Mouse (Mus musculus) liver, postnatal 0 days (tissue): ENCODE measurements around the gene Fndc7. TPM values are rescaled to one million over a fixed set of nuclear protein-coding genes. Genes with fewer than 3 reads are reported as not detected.

Experiments used
- ATAC-seq: fragments of 200-750 bp; cut with Nextera tagmentation; 2 replicates; pipeline ENCODE4 v1.8.0; 2017; ENCODE audit warnings: mild to moderate bottlenecking, moderate library complexity
- DNase-seq: peaks from one replicate; pipeline ENCODE4 v3.0.0-alpha.2; 2016
- H3K27ac ChIP-seq: fragments of 300-500 bp; sonication (generic); 2 replicates; pipeline ENCODE4 v1.5.1; 2014; ENCODE audit warnings: antibody characterized with exemption, moderate library complexity, mild to moderate bottlenecking, low read depth
- H3K27me3 ChIP-seq: fragments of 300-500 bp; sonication (generic); 2 replicates; pipeline ENCODE4 v1.6.1; 2014; ENCODE audit warnings: low read length, control low read depth, mixed read lengths; ENCODE audit not compliant: insufficient read depth
- H3K36me3 ChIP-seq: fragments of 300-500 bp; sonication (generic); replicated peaks from 2 replicates; pipeline ENCODE4 v1.6.1; 2014; ENCODE audit warnings: mild to moderate bottlenecking, control low read depth, low read length, moderate library complexity, mixed read lengths; ENCODE audit not compliant: insufficient read depth
- H3K4me1 ChIP-seq: fragments of 300-500 bp; sonication (generic); 2 replicates; pipeline ENCODE4 v1.6.1; 2014; ENCODE audit warnings: antibody characterized with exemption, mild to moderate bottlenecking, control low read depth; ENCODE audit not compliant: insufficient read depth
- H3K4me2 ChIP-seq: fragments of 300-500 bp; sonication (generic); 2 replicates; pipeline ENCODE4 v1.6.1; 2014; ENCODE audit warnings: low read depth, mild to moderate bottlenecking, low read length, moderate library complexity, mixed read lengths
- H3K4me3 ChIP-seq: fragments of 300-500 bp; sonication (generic); 2 replicates; pipeline ENCODE4 v1.5.1; 2014; ENCODE audit warnings: low read depth, low read length
- H3K9ac ChIP-seq: fragments of 300-500 bp; sonication (generic); replicated peaks from 2 replicates; pipeline ENCODE4 v1.6.1; 2014; ENCODE audit warnings: mild to moderate bottlenecking, moderate library complexity
- H3K9me3 ChIP-seq: fragments of 300-500 bp; sonication (generic); 2 replicates; pipeline ENCODE4 v1.6.1; 2016; ENCODE audit warnings: mild to moderate bottlenecking, control low read depth, low read length, mixed read lengths
- CTCF ChIP-seq: sonication (generic); IDR thresholded peaks from 2 replicates; pipeline ENCODE4 v1.5.1; 2016; ENCODE audit warnings: antibody characterized with exemption, low read depth
- EP300 ChIP-seq: IDR thresholded peaks from 2 replicates; pipeline ENCODE4 v1.6.1; 2016; ENCODE audit warnings: antibody characterized with exemption, low read depth, mild to moderate bottlenecking
- WGBS: fragments of 180-500 bp; shearing (Covaris S2); extraction: QIAGEN DNeasy Blood & Tissue Kit; methylation state at CpG from one replicate; pipeline ENCODE4 v1.1.7; 2014; ENCODE audit not compliant: insufficient replicate concordance; 5-methylcytosine and 5-hydroxymethylcytosine counted together
- polyA plus RNA-seq: library from polyadenylated mRNA; unstranded; fragments of >200 nt; fragmentation: Nextera tagmentation; extraction: Ambion mirVana; gene quantifications from 2 replicates; pipeline ENCODE4 v1.2.1, GENCODE M21; 2015

Gene Fndc7
- polyA plus RNA-seq, result 0.06 and 0.09 TPM in 2 replicates

DNA sequence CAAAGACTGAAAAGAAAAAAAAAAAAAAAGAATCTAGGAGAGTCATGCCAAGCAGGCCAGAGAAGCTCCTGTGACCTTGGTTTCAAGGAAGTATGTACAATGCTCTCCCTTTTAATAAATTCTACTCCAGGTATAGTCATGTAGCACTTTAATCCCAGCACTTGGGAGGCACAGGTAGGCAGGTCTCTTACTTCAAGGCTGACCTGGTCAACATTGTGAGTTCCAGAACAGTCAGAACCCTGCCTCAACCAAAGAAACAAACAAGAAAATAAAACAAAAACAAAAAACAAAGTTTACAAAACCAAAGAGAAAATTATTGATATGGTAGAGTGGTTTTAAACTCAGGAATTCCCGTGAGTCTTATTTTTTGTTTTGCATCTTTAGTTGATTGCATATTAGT lies at the start of gene Fndc7:
Gene Fndc7 (minus strand): TSS at position 101 of the 400 bp plus-strand sequence.
- H3K9me3 ChIP-seq, result no peaks in the 10 kb centered on the region
- no peak within 1 kb of the TSS for H3K4me3 ChIP-seq
- no peak within 1 kb of the TSS for H3K27ac ChIP-seq
- no peak within 1 kb of the TSS for H3K4me2 ChIP-seq
- peaks cover 9% of the 10 kb centered on the region for H3K4me1 ChIP-seq
- no peaks in the 10 kb centered on the region for H3K27me3 ChIP-seq
- WGBS, result 81% methylated on average over 1 of the region's 1 CpGs
- H3K9ac ChIP-seq, result no peak within 1 kb of the TSS
- ATAC-seq (no peak), DNase-seq (no peak)
- H3K36me3 ChIP-seq, result no peaks in the 10 kb centered on the region
- TF ChIP-seq CTCF (no peak), EP300 (no peak)

GRCm38 (mm10) chr3:108939573-108939972 lies 49.8 kb upstream of the Fndc7 start, which contains the start of gene Henmt1:
Gene Henmt1 (plus strand): TSS chr3:108939873.
- no peaks in the 10 kb centered on the region for H3K9me3 ChIP-seq
- no peak within 1 kb of the TSS for H3K4me3 ChIP-seq
- DNase-seq (no peak), ATAC-seq (no peak)
- H3K27ac ChIP-seq, result no peak within 1 kb of the TSS
- TF ChIP-seq EP300 (no peak), CTCF (no peak)
- H3K4me1 ChIP-seq, result no peaks in the 10 kb centered on the region; the same call in 1 of the 2 replicates
- peak within 1 kb of the TSS; percentile 18; the same call in 1 of the 2 replicates for H3K4me2 ChIP-seq
- H3K9ac ChIP-seq, result no peak within 1 kb of the TSS
- 80% methylated on average over 5 of the region's 5 CpGs for WGBS
- H3K27me3 ChIP-seq, result no peaks in the 10 kb centered on the region
- no peaks in the 10 kb centered on the region for H3K36me3 ChIP-seq

DNA sequence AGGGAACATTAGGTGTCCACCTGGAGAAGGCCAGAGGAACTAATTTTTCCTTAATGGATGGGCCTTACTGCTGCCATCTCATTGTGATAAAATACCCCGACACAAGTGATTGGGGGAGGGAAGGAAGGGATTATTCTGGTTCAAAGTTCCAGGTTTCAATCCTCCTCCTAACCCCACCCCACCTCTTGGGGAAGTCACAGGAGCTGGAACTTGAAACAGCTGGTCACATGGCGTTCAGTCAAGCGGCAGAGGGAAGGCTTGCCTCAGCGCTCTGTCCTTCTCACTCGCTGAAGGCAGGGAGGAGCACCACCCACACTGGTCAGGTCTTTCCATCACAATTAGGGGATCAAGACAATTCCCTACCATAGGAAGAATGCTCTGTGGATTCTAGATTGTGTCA lies 48.9 kb upstream of the Fndc7 start:
- H3K4me3 ChIP-seq, result no peak overlapping the region
- no peaks in the 10 kb centered on the region; the same call in 1 of the 2 replicates for H3K4me1 ChIP-seq
- DNase-seq (no peak), ATAC-seq (no peak)
- H3K36me3 ChIP-seq, result no peaks in the 10 kb centered on the region
- H3K27me3 ChIP-seq, result no peaks in the 10 kb centered on the region
- WGBS, result 91% methylated on average over 5 of the region's 5 CpGs
- no peak overlapping the region for H3K27ac ChIP-seq
- H3K4me2 ChIP-seq, result no peak overlapping the region
- TF ChIP-seq CTCF, result no peak
- no peak for TF ChIP-seq EP300
- no peak overlapping the region for H3K9ac ChIP-seq
- no peaks in the 10 kb centered on the region for H3K9me3 ChIP-seq

DNA sequence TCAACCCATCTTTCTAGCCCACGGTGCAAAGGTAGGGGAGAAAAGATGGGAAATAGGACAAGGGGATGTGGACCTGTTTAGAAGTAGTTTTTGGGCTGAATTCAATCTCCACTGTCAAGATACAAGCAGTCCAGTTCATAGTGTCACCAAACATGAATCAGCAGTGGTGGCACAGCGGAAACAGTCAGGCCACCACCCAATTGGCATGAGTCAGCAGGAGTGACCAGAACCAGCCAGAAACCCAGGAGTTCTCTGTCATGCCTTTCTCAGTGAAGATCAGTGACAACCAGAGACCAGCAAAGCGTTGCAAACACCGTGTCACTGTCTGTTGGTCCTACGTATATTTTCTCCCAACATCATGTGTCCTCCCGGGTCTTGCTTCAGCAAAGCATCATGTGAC lies 43.7 kb upstream of the Fndc7 start:
- Histone ChIP-seq H3K27ac (no peak overlapping the region), H3K27me3 (no peaks in the 10 kb centered on the region), H3K9ac (no peak overlapping the region), H3K9me3 (no peaks in the 10 kb centered on the region), H3K4me2 (no peak overlapping the region), H3K36me3 (no peaks in the 10 kb centered on the region), H3K4me3 (no peak overlapping the region), H3K4me1 (no peaks in the 10 kb centered on the region)
- WGBS, result 84% methylated on average over 6 of the region's 6 CpGs
- TF ChIP-seq EP300 (no peak), CTCF (no peak)
- no peak for DNase-seq
- no peak for ATAC-seq

DNA sequence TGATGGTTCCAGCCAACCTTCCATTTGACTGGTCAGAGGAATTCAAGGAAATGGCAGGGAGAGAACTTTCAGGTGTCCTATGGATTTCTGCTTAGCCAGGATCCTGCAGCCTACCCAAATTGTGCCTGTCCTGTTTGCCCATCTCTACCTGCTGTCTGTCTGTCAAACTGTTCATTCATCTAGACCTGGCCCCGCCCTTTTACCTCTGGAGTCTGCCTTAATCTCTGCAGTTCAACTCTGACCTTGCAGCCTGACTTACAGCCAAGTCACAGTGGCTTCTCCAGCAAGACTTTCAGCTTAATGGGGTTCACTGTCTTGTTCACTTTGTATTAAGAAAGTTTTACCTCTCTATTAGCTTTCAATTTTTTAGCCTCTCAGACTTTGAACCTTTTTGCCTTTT lies 36.5 kb upstream of the Fndc7 start:
- ATAC-seq (no peak), DNase-seq (no peak)
- TF ChIP-seq EP300 (no peak), CTCF (no peak)
- Histone ChIP-seq H3K27ac (no peak overlapping the region), H3K4me2 (no peak overlapping the region), H3K9ac (no peak overlapping the region), H3K9me3 (no peaks in the 10 kb centered on the region), H3K27me3 (no peaks in the 10 kb centered on the region), H3K36me3 (no peaks in the 10 kb centered on the region), H3K4me3 (no peak overlapping the region), H3K4me1 (no peaks in the 10 kb centered on the region)
- 71% methylated on average over 1 of the region's 1 CpGs for WGBS

- H3K9me3 ChIP-seq, result no peaks in the 10 kb centered on the region
- no peak for ATAC-seq
- no peak overlapping the region for H3K4me3 ChIP-seq
- no peak for DNase-seq
- no peak overlapping the region for H3K9ac ChIP-seq
- TF ChIP-seq CTCF, result no peak
- no peak for TF ChIP-seq EP300
- H3K27ac ChIP-seq, result no peak overlapping the region
- WGBS, result 72% methylated on average over 4 of the region's 4 CpGs
- no peaks in the 10 kb centered on the region for H3K27me3 ChIP-seq
- H3K4me2 ChIP-seq, result no peak overlapping the region
- H3K4me1 ChIP-seq, result no peaks in the 10 kb centered on the region
- no peaks in the 10 kb centered on the region for H3K36me3 ChIP-seq
Measured at GRCm38 (mm10) chr3:108925677-108926076, 35.9 kb upstream of the Fndc7 start.

GRCm38 (mm10) chr3:108921822-108922221 lies 32.0 kb upstream of the Fndc7 start:
- WGBS, result 47% methylated on average over 1 of the region's 1 CpGs
- no peak overlapping the region for H3K27ac ChIP-seq
- no peaks in the 10 kb centered on the region for H3K4me1 ChIP-seq
- no peak for DNase-seq
- ATAC-seq, result peak; percentile 64
- no peak overlapping the region for H3K9ac ChIP-seq
- no peak overlapping the region for H3K4me3 ChIP-seq
- H3K27me3 ChIP-seq, result no peaks in the 10 kb centered on the region
- H3K36me3 ChIP-seq, result no peaks in the 10 kb centered on the region
- TF ChIP-seq EP300 (no peak; the same call in 1 of the 2 replicates), CTCF (no peak)
- 0 out of 2 replicates have a peak overlapping the region, but pooled peaks have one; percentile 9 for H3K4me2 ChIP-seq
- H3K9me3 ChIP-seq, result no peaks in the 10 kb centered on the region
